Mouse (Mus musculus) spleen, adult 2 months (tissue): Measurements from ENCODE around the gene Rab3a. TPM values are rescaled to one million over a fixed set of nuclear protein-coding genes. Genes with fewer than 3 reads are reported as not detected.

Experiments used
- DNase-seq, 2 experiments: peaks; one replicate each; pipeline versions ENCODE4 v3.0.0 to v3.0.0-alpha.2; 2012 to 2021; ENCODE audit warnings: low spot score in 2 of 2, low read depth in 1 of 2
- H3K27ac ChIP-seq: fragments of 200-500 bp; 2 replicates; pipeline ENCODE4 v1.5.1; 2012; ENCODE audit warnings: low read length, inconsistent platforms; ENCODE audit not compliant: insufficient read depth
- H3K27me3 ChIP-seq: fragments of 200-500 bp; 2 replicates; pipeline ENCODE4 v1.6.1; 2012; ENCODE audit warnings: mild to moderate bottlenecking, moderate library complexity, low read length, inconsistent platforms; ENCODE audit not compliant: control insufficient read depth, insufficient read depth
- H3K36me3 ChIP-seq: fragments of 200-500 bp; 2 replicates; pipeline ENCODE4 v1.6.1; 2012; ENCODE audit warnings: mild to moderate bottlenecking, low read length, inconsistent platforms; ENCODE audit not compliant: control insufficient read depth, insufficient read depth
- H3K4me1 ChIP-seq: fragments of 200-500 bp; 2 replicates; pipeline ENCODE4 v1.6.1; 2011; ENCODE audit warnings: inconsistent platforms; ENCODE audit not compliant: control insufficient read depth, insufficient read depth, insufficient read length
- H3K4me3 ChIP-seq: fragments of 200-500 bp; 2 replicates; pipeline ENCODE4 v1.5.1; 2011; ENCODE audit warnings: mild to moderate bottlenecking, inconsistent platforms; ENCODE audit not compliant: insufficient read depth, insufficient read length; ENCODE audit errors: extremely low read depth
- CTCF ChIP-seq: fragments of 200-500 bp; IDR thresholded peaks from 2 replicates; pipeline ENCODE4 v1.5.1; 2011; ENCODE audit warnings: mild to moderate bottlenecking, inconsistent platforms; ENCODE audit not compliant: insufficient read depth, insufficient read length, insufficient replicate concordance; ENCODE audit errors: extremely low read depth
- POLR2A ChIP-seq: fragments of 200-500 bp; IDR thresholded peaks from 2 replicates; pipeline ENCODE4 v1.6.1; 2011; ENCODE audit warnings: low read depth, low read length, inconsistent platforms
- WGBS: fragments of 180-500 bp; shearing (Covaris S2); methylation state at CpG from one replicate; pipeline ENCODE4 v1.1.7; 2018; 5-methylcytosine and 5-hydroxymethylcytosine counted together
- polyA plus RNA-seq: library from polyadenylated mRNA; depleted of rRNA; stranded (reverse); fragments of >200 nt; gene quantifications from 2 replicates; pipeline ENCODE4 v1.2.3, GENCODE M21; 2012

Gene Rab3a
- polyA plus RNA-seq, 1 experiment: 12.1 TPM

DNA sequence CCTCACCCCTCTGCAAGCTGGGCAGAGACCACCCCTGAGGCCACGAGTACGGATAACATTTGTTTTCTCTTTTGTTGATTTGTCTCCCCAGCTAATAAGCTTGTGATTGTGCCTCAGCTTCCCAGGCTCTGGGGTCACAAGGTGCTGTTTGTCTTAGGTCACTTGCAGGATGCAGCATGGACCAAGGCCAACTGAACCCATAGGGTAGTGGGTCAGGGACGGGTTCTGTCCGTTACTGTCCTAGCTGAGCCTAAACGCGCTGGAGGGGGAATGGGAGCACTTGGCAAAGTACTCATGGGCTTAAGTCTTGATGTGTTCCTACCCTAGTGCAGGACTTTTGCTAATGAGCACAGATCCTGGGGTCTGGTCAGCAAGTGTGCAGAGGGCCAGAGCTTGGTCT lies 13.0 kb downstream of the Rab3a start:
- Histone ChIP-seq H3K27ac (peak overlapping the region; percentile 90), H3K4me3 (0 out of 2 replicates have a peak overlapping the region, but pooled peaks have one; percentile 20), H3K27me3 (no peaks in the 10 kb centered on the region), H3K4me1 (peaks cover 32% of the 10 kb centered on the region), H3K36me3 (peaks cover 14% of the 10 kb centered on the region)
- no peak for DNase-seq
- no peak for TF ChIP-seq POLR2A
- TF ChIP-seq CTCF: no peak
- WGBS: 93% methylated on average over 6 of the region's 6 CpGs

DNA sequence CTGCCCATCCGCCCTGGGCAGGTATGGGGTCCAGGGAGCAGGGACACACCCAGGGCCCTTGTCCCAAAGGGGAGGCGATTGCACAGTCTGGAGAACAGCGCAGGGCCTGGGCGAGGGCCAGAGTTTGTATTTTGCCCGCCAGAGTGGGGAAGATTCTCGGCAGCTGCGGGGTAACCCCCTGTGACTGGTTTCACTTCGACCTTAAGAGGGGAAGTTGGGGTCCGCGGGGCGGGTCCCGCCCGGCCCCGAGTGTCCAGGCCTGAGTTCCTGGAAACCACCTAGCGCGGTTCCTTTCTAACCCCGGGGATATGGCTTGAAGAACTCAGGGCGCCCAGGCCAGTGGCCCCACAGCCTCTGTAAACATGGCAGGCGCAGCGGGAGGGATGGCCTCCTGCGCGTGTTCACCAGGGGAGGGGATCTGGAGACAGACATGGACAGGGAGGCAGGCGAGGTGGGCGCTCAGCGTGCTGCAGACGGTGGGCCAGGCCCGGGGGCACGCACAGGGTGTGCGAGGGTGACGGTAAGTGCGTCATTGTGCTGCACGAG lies 13.8 kb downstream of the Rab3a start:
- Histone ChIP-seq H3K4me3 (peak overlapping the region; percentile 25; the same call in 1 of the 2 replicates), H3K27me3 (no peaks in the 10 kb centered on the region), H3K27ac (peak overlapping the region; percentile 90), H3K4me1 (peaks cover 32% of the 10 kb centered on the region), H3K36me3 (peaks cover 11% of the 10 kb centered on the region)
- TF ChIP-seq CTCF (no peak), POLR2A (no peak)
- 55% methylated on average over 32 of the region's 32 CpGs for WGBS
- peak in 1 of 2 experiments; percentile 84 for DNase-seq

DNA sequence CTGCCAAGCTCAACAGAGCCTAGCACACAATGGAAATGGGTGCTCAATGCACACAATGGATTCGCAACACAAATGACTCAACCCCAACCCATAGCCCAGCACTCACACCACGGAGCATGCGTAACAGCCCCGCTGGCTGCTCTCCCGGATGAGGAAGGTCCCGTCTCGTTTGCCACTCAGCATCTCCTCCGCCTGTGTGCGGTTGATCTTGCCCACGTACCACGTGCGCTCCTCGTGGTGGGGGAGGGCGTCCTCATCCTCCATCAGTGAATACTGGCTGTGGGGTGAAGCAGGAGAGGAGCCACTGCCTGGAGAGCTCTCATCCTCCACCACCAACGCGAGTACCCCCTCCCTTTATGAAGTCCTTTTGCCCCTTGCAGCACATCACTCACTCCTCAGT lies 14.5 kb downstream of the Rab3a start:
- no peak for TF ChIP-seq CTCF
- TF ChIP-seq POLR2A: no peak
- H3K4me1 ChIP-seq: peaks cover 30% of the 10 kb centered on the region
- H3K4me3 ChIP-seq: no peak overlapping the region
- no peaks in the 10 kb centered on the region for H3K27me3 ChIP-seq
- peak in 1 of 2 experiments; percentile 45 for DNase-seq
- H3K36me3 ChIP-seq: peaks cover 7% of the 10 kb centered on the region
- WGBS: 81% methylated on average over 16 of the region's 16 CpGs
- H3K27ac ChIP-seq: peak overlapping the region; percentile 85

DNA sequence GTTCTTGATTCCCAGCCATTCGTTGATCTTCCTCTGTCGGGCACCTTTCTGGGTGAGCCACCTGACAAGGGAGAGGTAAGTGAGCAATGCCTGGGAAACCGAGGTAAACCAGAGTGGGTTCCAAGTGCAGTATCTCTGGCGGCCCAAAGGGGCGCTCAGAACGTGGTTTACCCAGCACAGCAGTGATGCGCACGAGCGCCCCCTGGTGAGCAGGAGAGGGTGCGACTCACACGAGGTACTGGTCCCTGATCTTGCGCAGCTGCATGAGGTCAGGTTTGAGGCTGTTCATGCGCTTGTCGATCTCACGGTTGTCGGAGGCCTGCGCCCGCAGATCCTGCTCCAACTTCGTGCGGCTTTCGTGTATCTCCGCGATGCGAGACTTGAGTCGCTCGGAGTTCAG lies 14.9 kb downstream of the Rab3a start:
- Histone ChIP-seq H3K27ac (peak overlapping the region; percentile 85), H3K27me3 (no peaks in the 10 kb centered on the region), H3K4me1 (peaks cover 29% of the 10 kb centered on the region), H3K36me3 (peaks cover 3% of the 10 kb centered on the region; the same call in 1 of the 2 replicates), H3K4me3 (no peak overlapping the region)
- 6% methylated on average over 26 of the region's 26 CpGs for WGBS
- peak; percentile 100 for TF ChIP-seq CTCF
- TF ChIP-seq POLR2A: no peak
- DNase-seq: peak; percentile 88 to 96

DNA sequence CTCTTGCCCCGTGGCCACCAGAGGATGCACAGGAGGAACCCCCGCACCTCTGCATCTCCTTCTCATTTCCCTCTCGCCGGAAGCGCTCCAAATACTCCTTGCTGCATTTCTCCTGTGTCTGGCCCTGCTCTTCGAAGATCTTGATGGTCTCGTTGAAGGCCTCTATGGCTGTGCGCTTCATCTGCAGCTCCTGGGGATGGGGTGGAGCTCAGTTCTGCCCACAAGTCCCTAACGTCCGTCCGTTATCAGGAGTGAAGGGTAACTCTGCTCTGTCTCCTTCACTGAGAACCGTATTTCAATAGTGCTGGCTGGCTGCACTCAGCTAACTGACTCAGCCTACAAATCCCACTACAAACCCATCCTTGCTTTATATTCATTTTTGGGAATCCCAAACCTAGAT lies 15.4 kb downstream of the Rab3a start:
- no peak for DNase-seq
- Histone ChIP-seq H3K4me1 (peaks cover 24% of the 10 kb centered on the region), H3K27me3 (no peaks in the 10 kb centered on the region), H3K27ac (no peak overlapping the region), H3K36me3 (peaks cover 1% of the 10 kb centered on the region; the same call in 1 of the 2 replicates), H3K4me3 (no peak overlapping the region)
- 75% methylated on average over 12 of the region's 12 CpGs for WGBS
- TF ChIP-seq POLR2A: no peak
- TF ChIP-seq CTCF: no peak

DNA sequence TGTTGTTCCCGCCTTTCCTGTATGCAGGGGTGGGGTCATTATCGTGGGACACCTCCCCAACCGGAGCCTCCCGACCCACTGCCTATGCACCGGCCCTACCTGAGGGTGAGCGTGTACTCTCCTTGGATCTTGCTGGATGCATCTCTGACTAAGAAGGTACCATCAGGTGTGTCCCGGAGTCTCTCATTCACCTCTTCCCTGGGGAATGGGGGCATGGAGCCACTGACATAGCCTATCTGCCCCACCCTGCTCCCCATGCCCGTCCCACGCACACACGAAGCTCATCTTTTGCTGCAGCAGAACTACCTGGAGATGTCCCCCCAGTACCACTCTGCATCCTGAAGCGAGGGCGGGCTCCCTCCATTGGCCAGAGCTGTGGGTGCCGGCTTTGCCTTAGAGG lies 16.3 kb downstream of the Rab3a start:
- DNase-seq: no peak
- 92% methylated on average over 13 of the region's 13 CpGs for WGBS
- no peak for TF ChIP-seq POLR2A
- TF ChIP-seq CTCF: no peak
- Histone ChIP-seq H3K27me3 (no peaks in the 10 kb centered on the region), H3K27ac (no peak overlapping the region), H3K4me3 (no peak overlapping the region), H3K4me1 (peaks cover 29% of the 10 kb centered on the region), H3K36me3 (peaks cover 1% of the 10 kb centered on the region; the same call in 1 of the 2 replicates)

DNA sequence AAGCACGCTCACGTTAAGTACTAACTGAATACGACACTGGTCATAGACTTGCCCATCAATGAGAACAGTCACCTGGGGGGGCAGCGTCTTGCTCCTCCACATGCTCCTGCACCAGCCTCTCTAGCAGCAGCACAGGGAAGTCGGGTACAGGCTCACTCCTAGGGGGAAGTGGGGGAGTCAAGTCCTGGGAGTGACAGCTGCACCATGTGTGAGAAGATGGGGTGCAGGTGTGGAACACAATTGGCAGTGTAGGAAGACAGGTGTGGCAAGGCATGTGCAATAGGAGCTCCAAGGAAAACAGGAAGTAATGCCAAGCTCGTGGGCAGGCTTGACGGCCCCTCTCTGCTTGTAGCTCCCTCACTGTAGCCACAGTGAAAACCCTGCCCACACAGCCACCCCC lies 16.7 kb downstream of the Rab3a start:
- Histone ChIP-seq H3K4me1 (peaks cover 29% of the 10 kb centered on the region), H3K36me3 (peaks cover 1% of the 10 kb centered on the region; the same call in 1 of the 2 replicates), H3K27me3 (no peaks in the 10 kb centered on the region), H3K27ac (no peak overlapping the region), H3K4me3 (no peak overlapping the region)
- 72% methylated on average over 7 of the region's 7 CpGs for WGBS
- TF ChIP-seq CTCF: no peak
- DNase-seq: no peak
